Mouse (Mus musculus) G1E (cell line): ENCODE data around the gene Ugt1a5.

Experiments
- CTCF ChIP-seq: IDR thresholded peaks from 2 replicates; pipeline ENCODE4 v1.5.1; 2012; ENCODE audit warnings: low read depth, low read length, inconsistent platforms, mixed read lengths
- GATA1 ChIP-seq: IDR thresholded peaks from 2 replicates; pipeline ENCODE4 v1.6.1; 2012; ENCODE audit warnings: borderline replicate concordance, low read length, inconsistent platforms, mixed read lengths

DNA sequence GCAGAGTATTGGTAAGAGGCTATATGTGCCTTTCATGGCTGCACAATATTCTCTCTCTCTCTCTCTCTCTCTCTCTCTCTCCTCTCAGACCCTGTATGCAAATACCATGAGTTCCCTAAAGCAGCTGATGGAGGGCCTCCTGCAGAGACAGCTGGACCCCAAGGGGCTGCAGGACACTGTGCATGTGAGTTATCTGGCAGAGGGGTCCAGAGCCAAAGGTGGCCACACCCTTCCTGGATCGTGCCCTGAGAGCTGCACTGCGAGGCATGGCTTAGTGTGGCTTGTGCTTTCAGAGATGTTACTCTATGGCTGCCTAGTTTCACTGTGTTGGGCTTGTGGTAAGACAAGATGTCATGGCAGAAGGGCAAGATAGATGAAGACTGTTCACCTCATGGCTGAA, 81.8 kb downstream of the Ugt1a5 start:
- TF ChIP-seq GATA1 (no peak), CTCF (no peak)
